Mouse (Mus musculus) frontal cortex, adult 2 months (tissue): ENCODE results near the gene Pcsk7. TPM values are rescaled to one million over a fixed set of nuclear protein-coding genes. Genes with fewer than 3 reads are reported as not detected.
A peak's percentile ranks its signal among the peaks of the same experiment; 100 is the strongest.

Experiments
- DNase-seq, 2 experiments: peaks; one replicate each; pipeline ENCODE4 v3.0.0; 2022; ENCODE audit warnings: low spot score in 1 of 2; ENCODE audit errors: extremely low spot score in 1 of 2
- polyA plus RNA-seq: library from polyadenylated mRNA; depleted of rRNA; stranded (reverse); fragments of >200 nt; gene quantifications from 2 replicates; pipeline ENCODE4 v1.2.3, GENCODE M21; 2012

Pcsk7 gene
- polyA plus RNA-seq, 1 experiment = 31.3 TPM

- DNase-seq = no peak
These were observed 31.8 kb downstream of the Pcsk7 start for GRCm38 (mm10) chr9:45938088-45938487.

DNA sequence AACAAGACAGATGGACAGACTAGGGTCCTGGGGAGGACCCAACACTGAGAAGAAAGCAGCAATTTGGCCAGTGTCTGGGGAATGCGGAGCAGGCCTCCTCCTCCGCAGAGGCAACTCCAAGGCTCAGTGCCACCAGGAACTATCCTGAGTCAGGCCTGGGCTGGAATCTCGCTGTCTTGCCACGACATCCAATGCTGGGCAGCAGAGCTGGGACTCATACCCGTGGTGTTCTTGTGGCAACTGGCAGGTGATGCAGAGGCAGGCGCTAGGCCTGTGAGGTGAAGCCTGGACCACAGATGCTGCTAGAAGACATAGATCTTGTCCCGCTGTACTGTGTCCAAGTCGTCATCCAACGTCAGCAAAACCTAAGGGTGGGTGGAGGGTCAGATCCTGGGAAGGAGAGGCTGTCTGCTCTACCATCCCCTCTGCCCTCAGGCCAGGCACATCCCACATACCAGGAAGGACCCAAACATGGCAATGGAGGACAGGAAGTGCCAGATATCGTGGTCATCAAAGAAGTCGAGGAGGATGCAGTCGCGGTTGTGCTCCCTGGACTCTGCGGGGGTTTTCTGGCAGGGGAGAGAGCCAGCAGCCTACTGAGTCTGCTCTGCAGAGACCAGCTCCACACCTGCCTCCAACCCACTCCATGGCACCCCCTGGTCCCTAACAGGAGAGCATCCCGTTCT, 32.8 kb downstream of the Pcsk7 start:
- DNase-seq = no peak

DNA sequence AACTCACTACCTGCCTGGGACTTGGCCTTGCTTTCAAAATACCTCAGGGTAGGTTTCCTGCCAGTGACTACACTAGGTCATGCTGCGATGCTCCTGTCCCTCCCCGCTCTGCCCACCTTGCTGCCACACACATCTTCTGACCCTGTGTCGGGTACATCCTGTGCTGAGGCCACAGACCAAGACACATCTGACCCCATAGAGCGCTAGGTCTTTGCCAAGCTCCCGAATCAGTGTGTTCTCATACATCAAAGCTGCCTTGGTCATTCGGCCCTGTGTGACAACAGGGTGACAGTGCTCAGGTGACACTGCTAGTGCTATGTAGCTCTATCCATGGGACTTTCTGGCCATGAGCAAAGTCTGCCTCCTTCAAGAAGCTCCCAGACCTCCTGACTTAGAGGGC, 33.5 kb downstream of the Pcsk7 start:
- DNase-seq = no peak

DNA sequence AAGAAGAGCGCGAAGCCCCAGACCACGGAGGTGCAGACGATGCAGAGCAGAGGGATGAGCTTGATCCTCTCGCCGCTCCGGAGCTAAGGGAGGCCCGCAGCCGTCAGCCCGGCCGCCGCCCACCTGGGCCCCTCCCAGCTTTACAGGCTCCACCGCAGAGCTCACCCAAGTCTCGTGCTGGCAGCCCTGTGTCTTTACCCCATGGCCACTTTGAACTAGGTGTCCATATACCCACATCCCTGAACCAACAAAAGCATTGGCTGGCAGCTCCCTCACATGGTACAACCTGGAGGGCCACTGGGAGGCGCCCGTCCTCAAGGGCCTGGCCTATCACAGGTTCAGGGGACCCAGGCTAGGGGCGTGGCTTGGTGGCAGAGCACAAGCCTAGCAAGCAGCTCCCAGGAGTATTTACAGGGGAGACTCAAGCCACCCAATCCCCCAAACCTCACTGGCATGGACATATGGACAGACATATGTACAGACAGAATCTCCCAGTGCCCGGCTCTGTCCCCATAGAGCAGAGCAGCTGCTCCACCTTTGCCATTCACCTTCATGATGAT, 35.1 kb downstream of the Pcsk7 start:
- no peak for DNase-seq

GRCm38 (mm10) chr9:45942464-45942863, 36.2 kb downstream of the Pcsk7 start:
- no peak for DNase-seq

DNA sequence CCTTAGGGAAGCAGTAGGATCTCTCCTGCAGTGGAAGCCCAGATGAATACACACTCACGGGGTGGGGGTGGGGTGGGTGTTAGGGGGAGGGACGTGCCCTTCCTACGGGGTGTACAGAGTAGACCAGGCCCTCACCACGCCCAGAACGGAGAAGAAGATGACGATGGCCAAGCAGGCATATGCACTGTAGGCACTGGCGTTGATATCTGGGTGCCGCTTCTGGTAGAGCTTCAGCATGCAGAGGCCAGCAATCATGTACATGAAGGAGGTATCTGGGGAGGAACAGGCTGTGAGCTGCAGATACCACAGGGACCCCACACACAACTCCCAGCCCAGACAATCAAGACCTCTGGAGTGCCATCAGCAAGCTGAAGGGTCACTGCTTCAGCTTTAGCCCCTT, 36.6 kb downstream of the Pcsk7 start:
- no peak for DNase-seq

GRCm38 (mm10) chr9:45943628-45944505, 37.6 kb downstream of the Pcsk7 start:
- DNase-seq = no peak

GRCm38 (mm10) chr9:45944506-45945400, 38.5 kb downstream of the Pcsk7 start:
- DNase-seq = no peak

- no peak for DNase-seq
These were observed 39.4 kb downstream of the Pcsk7 start for GRCm38 (mm10) chr9:45945721-45946120.

- DNase-seq = no peak
These were observed 40.0 kb downstream of the Pcsk7 start for GRCm38 (mm10) chr9:45946182-45946871.

DNA sequence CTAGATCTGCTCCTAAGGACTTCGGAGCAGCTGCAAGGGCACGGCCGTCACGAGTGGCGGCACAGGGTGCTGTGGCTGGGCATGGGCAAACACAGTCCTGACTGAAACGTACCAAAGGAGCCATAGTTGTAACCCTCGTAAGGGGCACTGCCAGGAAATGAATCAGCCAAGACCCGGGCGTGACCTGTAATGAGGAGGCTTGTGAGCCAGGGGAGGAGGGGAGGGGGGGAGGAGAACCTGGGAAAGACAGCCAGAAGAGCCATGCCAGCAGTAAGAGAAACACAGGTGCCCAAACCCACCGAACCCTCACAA, 40.5 kb downstream of the Pcsk7 start:
- DNase-seq = no peak

DNA sequence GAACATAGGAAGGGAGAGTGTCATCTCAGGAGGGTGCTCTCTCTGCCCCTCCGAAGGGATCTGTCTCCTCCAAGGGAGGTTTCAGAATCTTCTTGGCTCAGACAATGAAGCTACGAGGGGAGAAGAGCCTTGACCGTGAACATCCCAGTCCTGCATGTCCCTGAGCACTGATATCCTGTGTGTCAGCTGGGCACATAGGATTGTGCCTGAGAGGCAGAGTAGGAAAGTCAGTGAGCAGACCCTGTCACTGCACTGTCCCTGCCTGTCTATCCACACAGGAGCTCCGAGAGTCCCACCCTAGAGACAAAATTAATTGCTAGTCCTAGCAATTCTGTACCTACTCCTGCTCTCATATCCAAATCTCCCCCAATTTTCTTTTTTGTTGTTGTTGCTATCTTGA, 45.8 kb downstream of the Pcsk7 start:
- no peak for DNase-seq

DNA sequence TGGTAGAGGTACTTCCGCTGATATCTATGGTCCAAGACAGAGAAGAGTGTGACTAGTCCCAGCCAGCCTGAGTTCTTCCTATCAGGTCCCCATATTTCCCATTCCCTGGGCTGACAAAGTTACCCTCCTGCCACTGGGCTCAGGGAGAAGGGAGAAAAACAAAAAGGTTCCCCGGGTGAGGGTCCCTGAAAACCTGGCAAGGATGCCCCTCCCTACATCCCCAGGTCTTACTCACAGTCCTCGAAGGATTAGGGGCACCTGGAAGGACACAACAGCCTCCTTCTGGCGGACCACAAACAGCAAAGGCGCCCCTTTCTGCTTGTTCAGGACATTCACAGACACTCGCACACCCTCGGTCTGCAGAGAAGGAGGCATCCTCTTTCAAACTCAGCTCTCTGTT, 46.6 kb downstream of the Pcsk7 start:
- DNase-seq = no peak

DNA sequence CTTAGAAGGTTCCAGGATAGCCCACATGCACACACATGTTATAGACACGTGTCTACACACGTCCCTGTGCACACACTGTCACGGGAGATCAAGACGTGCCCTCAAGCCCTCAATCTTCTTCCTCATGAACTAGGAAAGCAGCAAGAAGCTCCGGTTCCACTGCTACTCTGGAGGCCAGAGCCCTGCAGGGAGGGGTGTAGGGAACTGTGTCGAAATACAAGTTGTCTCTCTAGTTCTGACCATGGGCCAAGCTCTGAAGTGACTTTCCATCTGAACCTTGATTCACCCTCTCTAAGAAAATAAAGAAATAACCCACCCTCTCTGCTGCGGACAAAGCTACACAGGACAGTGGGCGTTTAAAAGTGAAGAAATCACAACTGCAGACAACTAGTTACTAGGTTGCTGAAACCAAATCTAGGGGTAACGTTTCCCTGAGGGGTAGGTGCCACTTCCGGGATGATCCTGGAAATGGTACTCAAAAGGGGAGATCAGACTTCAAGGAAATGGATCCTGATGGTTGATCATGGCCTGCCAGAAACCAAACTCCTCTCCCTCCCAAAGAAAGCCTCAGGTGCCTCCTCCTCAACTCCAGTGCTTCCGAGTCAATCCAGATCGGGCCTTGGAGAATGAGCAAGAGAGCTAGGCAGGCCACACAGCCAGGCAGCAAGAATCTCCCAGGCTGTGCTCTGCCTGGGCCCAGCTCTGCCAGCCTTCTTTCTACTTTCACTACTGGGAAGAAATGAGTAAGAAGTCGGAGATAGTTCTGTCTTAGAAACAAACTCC, 47.4 kb downstream of the Pcsk7 start:
- no peak for DNase-seq

- DNase-seq = peak; percentile 34 to 39
These were observed 48.2 kb downstream of the Pcsk7 start for GRCm38 (mm10) chr9:45954294-45955106.

GRCm38 (mm10) chr9:45955107-45955963, 49.0 kb downstream of the Pcsk7 start, which contains the start of gene Sidt2:
Sidt2 (minus strand) TSS chr9:45955258.
- peak; percentile 83 to 92 for DNase-seq

DNA sequence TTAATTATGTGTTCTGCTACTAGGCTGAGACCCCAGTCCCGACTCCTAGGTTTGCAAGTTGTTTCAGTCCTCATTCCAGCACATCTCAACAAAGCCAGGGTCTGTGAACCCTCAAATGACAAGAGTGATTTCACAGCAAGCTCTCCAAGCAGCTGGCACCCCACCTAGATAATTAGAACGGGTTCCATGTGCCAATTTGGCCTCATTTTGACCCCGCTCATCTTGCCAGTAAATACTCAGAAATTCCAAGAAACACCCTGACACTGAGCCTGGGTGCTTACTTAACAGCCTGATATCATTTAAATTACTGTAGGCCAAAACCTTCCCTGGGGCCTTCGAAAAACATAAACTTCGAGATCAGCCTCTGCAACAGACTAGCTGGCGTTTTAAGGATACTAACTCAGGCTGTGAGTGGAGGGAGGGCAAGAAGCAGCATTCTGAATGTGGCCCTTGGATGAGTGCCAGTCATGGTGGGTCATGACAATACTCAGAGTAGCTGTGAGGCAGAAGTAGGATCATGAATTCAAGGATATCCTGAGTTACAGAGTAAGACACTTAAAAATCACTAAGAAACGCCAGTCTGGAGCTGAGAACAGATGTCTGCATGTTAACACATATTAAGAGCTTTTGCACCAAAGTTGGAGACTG, 51.9 kb downstream of the Pcsk7 start:
- DNase-seq = no peak
